Mouse (Mus musculus) CD4-positive, CD25-positive, alpha-beta regulatory T cell, adult 2 months (primary cell): ENCODE measurements around the gene Tmem182.

Experiments
- DNase-seq: peaks from one replicate; pipeline ENCODE4 v3.0.0-alpha.2; 2012; ENCODE audit warnings: low read depth, low spot score

Tmem182 gene

GRCm38 (mm10) chr1:40865043-40865442 is 59.6 kb downstream of the Tmem182 start:
- DNase-seq = no peak

- no peak for DNase-seq
Measured at GRCm38 (mm10) chr1:40867106-40867505, 61.7 kb downstream of the Tmem182 start.

- DNase-seq = no peak
Measured at GRCm38 (mm10) chr1:40867651-40868050, 62.2 kb downstream of the Tmem182 start.

GRCm38 (mm10) chr1:40873760-40874455 is 68.5 kb downstream of the Tmem182 start:
- no peak for DNase-seq

GRCm38 (mm10) chr1:40874456-40875375 is 69.3 kb downstream of the Tmem182 start:
- no peak for DNase-seq

GRCm38 (mm10) chr1:40879051-40879450 is 73.7 kb downstream of the Tmem182 start:
- no peak for DNase-seq

GRCm38 (mm10) chr1:40879526-40879925 is 74.1 kb downstream of the Tmem182 start:
- no peak for DNase-seq

GRCm38 (mm10) chr1:40880527-40880926 is 75.1 kb downstream of the Tmem182 start:
- DNase-seq = no peak

GRCm38 (mm10) chr1:40883856-40884255 is 78.5 kb downstream of the Tmem182 start:
- DNase-seq = no peak

GRCm38 (mm10) chr1:40884943-40885342 is 79.5 kb downstream of the Tmem182 start:
- DNase-seq = peak; percentile 6

GRCm38 (mm10) chr1:40887673-40888072 is 82.3 kb downstream of the Tmem182 start:
- no peak for DNase-seq

- DNase-seq = no peak
Measured at GRCm38 (mm10) chr1:40888396-40889040, 83.1 kb downstream of the Tmem182 start.

- DNase-seq = no peak
Measured at GRCm38 (mm10) chr1:40889617-40890016, 84.2 kb downstream of the Tmem182 start.

GRCm38 (mm10) chr1:40890246-40890645 is 84.8 kb downstream of the Tmem182 start:
- no peak for DNase-seq

- no peak for DNase-seq
Measured at GRCm38 (mm10) chr1:40903712-40904111, 98.3 kb downstream of the Tmem182 start.
